Mouse (Mus musculus): ENCODE data around the gene Pgd.
"Not testable (repeated sequence)": the region's sequence is repeated elsewhere in the genome, so short reads cannot be mapped to it uniquely, and the experiment has no call there.

The Pgd gene

DNA sequence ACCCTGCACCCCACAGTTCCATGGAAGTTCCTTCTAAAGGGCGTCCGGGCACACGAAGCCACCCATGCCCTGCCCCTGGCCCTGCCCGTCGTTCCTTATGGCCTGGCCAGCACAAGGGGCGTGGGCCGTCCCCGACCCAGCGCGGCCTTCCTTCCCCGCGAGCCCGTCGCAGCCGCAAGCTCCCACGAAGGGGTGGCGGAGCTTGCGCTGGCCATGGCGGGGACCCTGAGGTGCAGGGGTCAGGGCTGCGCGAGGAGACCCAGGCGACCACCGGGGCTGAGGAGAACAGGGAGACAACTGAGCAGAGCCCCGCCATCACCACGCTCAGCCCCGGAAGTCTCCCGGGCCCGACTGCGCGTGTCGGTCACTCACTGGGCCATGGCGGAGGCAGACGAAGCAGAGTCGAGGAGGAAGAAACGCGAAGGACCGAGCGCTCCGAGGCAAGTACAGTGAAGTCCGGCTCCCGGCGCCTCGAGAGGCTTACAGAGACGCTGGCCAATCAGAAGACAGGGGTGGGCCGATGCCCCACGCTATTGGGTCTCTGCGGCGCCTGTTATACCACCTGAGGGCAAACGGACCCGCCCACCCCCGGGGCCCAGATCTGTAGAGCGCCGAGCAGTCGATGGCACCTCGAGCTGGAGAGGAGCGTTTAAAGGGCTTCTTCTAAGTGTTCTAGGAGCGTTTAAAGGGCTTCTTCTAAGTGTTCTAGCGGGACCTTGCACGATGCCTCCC is at the start of gene Pgd:
Pgd (minus strand) TSS at position 557 of the 732 bp plus-strand sequence.
- DNase-seq, result peak; percentile 99

DNA sequence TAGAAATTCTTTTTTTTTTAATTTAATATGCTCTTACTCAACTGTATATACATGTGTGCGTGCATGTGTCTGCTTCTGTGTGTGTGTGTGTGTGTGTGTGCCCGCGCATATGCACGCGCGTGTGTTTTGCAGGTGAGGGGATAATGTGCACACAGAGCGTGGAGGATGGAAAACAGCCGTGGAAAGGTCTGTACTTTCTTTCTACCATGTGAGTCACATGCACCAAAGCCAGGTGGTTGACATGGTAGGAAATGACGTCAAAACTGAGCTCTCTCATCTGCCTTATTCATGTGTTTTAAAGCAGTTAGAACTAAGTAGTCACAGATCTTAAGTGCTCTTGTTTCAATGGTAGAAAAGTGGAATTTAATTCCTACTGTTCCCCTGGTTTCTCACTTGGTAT is 49.4 kb upstream of the Pgd start:
- no peak for DNase-seq

DNA sequence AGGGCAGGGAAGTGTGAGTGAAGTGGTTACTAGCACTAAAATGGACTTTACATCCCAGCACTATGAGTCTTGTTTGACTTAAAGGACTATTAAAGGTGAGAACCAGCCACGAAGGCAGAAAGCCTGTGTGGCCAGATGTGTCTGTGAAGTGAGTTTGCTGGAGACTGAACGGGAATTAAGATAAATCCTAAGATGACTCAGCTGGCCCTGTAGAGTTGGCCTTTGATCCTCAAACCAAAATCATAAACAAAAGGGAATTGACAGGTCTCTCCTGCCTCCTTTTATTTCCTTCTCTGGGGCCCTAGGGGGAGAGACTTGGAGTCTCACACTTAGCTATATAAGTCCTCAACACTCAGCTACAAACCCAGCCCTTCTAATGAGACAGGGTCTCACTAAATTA is 48.8 kb upstream of the Pgd start:
- no peak for DNase-seq

DNA sequence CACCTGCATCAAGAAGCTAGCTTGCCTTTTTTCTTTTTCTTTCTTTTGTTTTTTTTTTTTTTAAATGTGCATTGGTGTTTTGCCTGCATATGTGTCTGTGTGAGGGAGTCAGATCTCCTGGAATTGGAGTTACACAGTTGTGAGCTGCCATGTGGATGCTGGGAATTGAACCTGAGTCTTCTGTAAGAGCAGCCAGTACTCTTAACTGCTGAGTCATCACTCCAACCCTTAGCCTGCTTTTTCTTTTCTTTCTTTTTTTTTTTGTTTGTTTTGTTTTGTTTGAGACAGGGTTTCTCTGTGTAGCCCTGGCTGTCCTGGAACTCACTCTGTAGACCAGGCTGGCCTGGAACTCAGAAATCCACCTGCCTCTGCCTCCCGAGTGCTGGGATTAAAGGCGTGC is 47.9 kb upstream of the Pgd start:
- not testable (repeated sequence) for DNase-seq

DNA sequence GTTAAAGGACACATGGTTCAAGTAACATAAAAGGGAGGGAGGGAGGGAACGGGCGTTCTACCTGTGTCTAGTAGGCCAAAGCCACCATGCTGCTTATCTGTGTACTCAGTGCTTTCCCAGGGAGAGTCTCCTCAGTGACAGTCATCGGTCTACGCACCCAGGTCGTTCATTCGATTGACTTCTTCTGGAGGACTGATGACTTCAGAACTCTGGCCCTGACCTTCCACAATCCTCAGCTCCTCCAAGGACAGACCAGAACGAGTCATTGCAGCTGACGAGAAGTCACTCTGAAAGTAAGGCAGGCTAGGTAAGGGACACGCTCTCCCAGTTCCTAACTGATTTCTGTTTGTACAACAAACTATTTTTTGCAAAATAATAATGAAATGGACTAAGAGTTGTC is 46.9 kb upstream of the Pgd start:
- DNase-seq, result no peak

DNA sequence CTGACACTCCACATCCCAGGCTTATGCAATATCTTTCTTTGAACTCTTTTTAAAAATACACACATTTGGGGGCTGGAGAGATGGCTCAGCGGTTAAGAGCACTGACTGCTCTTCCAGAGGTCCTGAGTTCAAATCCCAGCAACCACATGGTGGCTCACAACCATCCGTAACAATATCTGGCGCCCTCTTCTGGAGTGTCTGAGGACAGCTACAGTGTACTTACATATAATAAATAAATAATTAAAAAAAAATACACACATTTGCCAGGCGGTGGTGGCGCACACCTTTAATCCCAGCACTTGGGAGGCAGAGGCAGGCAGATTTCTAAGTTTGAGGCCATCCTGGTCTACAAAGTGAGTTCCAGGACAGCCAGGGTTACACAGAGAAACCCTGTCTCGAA is 44.9 kb upstream of the Pgd start:
- DNase-seq, result peak; percentile 54

DNA sequence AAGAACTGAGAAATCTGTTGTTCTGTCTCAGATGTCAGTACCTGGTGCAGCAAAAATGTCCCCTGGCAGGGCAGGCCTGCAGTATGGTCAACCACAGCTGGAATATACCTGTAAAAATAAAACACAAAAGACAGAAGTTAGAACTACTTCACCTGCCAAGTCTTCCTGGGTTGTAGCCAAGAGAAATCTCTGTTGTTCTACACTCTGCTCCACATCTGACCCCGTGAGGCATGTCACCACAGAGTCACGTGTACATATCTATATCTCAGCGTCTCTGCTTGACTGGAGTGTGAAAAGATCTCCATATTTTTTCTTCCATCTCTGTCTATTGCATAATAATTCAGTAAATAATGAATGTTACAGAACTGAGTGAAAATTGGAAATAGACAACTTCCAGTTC is 35.9 kb upstream of the Pgd start:
- no peak for DNase-seq

DNA sequence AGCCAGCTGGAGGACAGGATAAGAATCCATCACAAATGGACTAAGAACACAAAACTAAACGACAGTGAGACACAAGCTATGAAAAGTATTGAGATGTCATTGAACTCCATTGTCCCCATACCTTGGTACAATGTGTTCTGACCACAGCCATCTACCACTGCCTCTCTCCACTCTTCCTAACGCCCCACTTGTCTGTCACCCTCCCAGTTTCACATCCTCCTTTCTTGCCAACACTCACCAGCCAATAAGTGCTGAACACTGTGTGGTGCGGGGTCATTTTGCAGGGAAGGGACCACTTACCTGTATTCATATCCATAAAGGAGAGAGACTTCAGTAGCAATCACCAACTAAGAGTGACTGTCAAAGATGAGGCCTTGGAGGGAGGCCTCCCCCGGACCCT is 34.5 kb upstream of the Pgd start:
- no peak for DNase-seq

DNA sequence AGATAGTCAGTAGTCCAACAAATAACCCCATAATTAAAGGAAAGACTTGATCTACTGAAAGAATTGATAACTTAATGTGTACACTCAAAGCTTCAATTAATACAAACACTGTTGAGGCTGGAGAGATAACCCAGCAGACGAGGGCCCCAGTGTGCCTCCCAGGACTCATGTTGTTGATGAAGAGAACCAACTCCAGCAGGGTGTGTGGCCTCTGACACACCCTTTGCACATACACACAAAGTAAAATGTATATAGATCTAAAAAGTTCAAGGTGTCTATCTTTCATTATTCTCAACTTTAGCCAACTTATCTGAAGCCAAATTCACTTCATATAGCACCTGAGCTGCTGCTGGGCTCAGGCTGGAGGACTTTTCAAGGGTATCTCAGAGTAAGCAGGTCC is 30.6 kb upstream of the Pgd start:
- no peak for DNase-seq

DNA sequence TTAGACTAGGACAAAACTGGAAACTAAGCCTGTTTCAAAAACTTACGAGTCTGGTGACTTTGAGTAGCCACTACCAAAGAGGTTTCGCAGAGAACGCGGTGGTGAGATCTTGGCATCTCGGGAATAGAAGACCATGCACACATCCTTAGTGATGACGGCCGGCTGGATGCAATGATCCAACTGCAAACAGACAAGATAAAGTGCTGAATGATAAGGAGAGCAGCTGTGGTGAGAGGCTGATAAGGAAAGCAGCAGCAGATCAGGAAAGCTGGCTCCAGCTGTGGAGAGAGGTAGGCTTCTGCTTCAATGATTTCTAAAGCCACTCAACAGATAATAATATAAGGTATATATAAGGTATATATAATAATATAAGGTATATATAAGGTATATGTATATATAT is 24.5 kb upstream of the Pgd start:
- no peak for DNase-seq

DNA sequence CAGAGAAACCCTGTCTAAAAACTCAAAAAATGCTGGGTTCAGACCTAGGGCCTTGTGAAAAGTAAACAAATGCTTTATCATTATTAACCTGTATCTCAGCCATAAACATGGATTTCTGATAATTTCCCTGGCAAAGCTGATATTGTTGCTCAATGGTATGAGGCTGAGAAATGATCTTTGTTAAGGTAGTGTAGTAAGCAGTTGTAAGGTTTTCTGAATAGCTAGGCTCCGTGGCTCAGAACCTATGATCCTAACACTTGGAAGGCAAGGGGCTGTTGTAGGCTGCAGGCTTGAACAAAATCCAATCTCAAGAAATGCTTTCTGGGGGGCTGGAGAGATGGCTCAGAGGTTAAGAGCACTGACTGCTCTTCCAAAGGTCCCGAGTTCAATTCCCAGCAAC is 22.0 kb upstream of the Pgd start:
- no peak for DNase-seq

DNA sequence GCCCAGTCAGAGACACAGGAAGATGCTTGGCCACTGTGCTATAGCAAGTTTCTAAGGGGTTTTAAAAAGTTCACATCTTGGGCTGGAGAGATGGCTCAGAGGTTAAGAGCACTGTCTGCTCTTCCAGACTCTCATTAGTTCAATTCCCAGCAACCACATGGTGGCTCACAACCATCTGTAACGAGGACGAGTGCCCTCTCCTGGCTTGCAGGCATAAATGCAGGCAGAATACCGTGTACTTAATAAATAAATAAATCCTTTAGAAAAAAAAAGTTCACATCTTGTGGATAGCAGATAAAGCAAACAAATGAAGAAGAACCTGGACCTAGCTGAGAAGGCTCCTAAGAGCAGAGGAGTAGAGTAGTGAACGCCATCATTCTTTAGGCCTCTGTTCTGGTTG is 16.2 kb upstream of the Pgd start:
- DNase-seq, result no peak

DNA sequence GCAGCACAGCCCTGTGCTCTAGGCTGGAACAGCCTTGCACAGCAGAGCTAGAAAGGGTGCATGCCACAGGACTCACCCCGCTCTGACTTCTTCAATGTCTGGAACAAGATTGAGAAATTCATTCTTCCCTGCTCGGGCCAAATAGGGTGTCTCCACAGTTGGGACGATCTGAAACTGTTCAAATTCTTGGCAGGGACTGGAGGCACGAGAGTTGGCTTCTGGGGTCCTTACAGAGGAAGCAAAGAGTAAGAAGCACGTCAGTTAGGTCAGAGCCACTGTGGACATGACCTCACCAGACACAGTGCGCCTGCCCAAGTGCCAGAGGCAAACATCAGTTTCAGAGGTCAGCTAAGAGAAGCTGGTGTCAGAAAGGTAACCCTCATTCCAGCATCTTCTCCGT is 15.6 kb upstream of the Pgd start:
- peak; percentile 67 for DNase-seq

DNA sequence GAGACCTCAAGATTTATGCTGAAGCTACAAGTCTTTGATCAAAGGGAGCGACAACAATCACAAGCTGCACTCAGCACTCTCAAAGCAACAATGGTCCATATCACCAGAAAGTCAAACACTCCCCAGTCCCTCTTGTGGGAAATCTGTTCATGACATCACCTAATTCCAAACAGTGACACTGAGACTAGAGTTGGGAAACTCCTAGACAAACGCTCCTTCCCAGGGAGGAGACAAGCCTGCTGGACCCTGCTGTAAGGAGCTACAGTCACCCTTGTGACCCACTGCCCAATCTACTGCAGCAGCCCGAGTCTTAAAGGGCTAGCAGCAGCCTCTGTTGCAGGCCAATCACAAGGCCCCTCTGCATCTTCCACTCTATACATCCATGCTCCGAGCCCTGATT is 13.0 kb upstream of the Pgd start:
- peak; percentile 51 for DNase-seq

DNA sequence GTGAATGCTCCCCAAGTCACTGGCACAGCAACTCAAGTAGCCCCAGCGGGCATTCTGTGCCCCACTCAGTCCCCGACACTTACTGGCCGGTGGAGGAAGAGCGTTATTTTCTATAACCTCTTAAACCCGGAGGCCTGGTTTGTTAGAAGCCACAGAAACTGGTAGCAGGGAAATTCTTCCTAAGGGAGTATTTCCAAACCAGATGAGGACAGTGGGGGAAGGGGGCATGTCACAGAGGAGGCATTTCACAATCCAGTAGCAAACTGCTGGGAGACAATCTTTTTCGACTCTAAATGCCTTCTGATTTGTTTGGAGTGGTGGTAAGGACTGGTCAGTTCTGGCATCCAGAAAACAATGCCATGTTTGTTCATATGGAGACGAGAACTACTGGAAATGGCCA is 12.6 kb upstream of the Pgd start:
- DNase-seq, result peak; percentile 53

DNA sequence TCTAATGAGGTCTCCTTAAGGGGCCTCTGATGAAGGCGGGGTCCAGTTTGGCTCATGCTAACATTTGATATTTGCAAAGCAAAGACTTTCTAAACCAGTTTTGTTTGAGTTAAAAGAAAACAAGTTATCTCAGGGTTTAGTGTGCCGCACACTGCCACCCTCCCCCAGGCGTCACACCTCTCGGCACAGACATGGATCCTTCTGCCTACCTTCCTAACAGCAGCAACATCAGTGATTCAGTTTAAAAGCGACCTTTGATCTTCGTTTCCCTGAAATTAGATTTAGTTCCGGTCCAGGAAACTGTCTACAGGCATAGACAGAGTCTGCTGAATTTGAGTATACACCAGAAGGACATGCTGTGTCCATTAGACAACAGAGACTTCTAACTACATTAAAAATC is 11.8 kb upstream of the Pgd start:
- no peak for DNase-seq

DNA sequence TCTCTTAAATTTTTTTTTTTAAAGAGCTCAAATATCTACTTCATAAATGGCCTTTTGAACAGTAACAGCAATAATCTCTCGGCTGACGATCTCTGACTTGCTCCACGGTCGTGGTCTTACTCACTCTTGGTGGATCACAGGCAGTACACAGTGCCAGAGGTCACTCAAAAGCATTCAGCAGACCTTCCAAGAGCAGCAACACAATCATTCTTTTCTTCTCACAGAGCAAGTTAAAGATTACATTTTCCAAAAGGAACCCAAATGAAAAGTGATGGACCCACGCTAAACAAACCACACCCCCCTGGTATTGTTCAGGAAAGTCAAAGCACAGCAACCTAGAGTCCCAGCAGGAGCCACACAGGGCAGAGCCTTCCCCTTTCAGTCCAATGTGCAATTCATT is 10.5 kb upstream of the Pgd start:
- no peak for DNase-seq

DNA sequence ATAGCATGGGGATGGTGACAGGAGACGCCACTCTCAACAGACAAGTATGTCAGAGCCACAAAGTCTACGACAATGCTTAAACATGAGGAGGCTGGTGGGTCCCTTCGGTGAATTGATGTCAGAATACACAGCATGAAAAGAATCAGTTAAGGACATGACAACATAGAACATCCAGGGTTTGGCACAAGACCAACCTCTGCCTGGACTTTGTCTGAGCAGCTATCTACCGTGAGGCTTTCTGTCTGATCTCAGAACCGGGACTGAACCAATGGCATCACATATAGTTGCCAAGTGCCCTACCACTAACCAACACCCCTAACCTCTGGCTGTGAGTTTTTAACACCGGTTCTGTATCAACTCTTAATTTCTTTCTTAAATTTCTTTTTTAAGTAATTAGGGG is 10.1 kb upstream of the Pgd start:
- DNase-seq, result no peak

DNA sequence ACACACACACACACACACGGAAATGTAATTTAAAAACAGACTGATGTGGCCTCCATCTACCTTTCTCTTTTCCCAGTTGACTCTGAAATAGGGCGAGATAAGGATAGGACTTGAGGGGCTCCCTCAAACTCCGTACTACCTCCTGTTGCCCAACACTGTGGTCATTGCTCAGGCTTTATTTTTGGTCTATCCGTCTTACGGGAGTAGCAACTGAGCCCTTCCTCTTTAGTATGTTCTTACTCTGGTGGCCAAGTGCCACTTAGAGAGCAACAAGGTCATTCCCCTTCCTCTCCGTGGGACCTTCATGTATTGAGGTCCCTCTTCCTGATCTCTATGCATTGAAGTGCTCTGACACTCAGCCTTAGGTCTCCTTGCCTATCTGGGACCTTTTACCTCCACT is 7.1 kb upstream of the Pgd start:
- peak; percentile 58 for DNase-seq

DNA sequence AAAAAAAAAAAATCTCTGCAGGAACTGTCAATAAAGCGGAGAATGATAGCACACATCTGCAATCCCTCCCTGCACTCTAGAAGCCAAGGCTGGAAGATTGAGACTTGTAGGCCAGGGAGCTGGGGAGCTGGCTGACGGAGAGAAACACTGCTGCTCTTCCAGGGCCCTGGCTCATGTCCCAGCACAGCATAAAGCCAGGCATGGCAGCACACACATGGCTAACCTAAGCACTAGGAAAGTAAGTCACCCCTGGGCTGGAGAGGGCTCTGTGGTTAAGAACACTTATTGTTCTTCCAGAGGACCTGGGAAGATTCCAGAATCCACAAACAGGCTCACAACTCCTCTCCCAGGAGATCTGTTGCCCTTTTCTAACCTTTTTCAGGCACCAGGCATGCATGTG is 6.1 kb upstream of the Pgd start:
- peak; percentile 76 for DNase-seq

DNA sequence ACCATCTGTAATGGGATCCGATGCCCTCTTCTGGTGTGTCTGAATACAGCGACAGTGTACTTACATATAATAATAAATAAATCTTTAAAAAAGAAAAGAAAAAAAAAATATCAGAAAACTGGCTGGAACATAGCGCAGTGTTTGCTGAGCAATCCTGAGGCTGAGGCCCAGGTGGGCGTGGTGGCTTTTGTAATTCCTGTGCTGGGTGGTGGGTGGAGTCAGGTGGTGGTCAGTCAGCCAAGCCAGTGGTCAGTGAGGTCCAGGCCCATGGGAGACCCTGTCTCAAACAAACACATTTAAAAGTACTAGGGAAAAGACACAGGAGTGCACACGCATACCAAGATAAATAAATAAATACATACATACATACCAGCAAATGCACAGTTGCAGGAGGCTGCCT is 5.5 kb upstream of the Pgd start:
- peak; percentile 80 for DNase-seq

DNA sequence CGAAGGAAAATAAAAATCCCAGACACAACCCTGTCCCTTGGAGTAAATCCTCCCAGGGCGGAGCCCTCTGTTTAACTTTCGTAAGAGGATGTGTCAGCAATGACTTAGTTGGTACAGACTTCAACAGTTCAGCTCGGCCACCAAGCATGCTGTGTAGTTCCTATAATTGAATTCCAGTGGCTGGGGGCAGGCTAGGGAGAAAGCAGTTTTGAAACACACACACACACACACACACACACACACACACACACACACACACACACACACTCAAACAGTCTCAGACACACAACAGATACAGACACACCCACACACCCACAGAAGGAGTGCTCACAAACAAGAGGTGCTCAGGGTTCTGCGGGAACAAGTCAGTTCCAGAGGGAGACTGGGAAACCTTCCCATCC is 5.0 kb upstream of the Pgd start:
- peak; percentile 80 for DNase-seq

DNA sequence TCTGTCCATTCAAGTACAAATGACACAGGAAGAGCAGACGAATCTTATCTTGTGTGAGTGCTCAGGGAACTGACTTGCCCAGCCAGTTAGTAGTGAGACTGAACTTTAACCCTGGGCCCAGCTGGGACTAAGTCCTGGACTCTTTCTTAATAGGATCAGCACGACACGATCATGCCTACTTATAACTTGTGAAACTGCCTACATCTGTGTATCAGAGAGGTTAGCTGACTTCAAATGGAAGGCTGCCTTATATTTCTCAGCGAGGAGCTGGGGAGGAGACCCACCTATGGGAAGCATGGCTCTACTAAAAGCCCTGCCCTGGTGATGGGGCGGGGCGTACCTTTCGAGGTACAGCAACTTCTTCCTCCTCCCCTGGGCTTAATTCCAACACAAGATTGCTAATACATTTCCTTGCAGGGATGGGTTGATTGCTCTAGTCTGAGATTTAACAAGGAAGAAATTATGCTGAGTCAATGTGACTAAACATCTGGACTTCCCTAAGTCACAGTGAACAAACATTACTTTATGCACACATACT is 3.9 kb upstream of the Pgd start:
- peak; percentile 86 for DNase-seq

DNA sequence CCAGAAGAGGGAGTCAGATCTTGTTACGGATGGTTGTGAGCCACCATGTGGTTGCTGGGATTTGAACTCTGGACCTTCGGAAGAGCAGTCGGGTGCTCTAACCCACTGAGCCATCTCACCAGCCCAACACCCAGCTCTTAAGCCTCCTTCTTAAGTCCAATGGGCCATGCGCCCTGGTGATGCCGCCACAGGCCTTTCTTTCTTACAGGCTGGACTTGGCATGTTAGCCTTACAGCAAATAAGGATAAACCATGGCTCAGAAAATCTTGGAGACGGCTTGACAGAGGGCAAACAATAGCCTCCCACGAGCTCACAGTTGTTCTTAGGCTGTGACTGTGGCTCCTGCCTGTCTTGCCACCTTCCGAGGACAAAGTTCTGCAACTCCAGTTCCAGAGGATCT is 3.4 kb upstream of the Pgd start:
- DNase-seq, result not testable (repeated sequence)

DNA sequence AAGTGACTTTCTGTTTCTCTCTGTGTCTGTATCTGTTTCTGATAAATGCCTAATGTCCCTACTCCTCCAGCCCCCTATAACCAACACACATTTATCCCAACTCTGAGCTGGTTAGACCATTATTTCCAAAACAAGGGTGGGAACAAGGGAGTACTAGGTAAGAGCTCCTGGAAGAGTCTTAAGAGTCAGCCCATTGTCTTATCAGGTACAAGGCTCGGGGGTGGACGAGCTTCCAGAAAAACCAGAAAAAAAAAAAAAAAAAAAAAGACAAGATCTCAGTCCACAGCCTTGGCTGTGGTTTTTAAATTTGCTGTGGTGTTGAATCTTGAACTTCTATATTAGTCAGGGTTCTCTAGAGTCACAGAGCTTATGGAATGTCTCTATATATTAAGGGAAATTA is 1.4 kb upstream of the Pgd start:
- no peak for DNase-seq
